Mouse (Mus musculus) C2C12 (cell line): ENCODE measurements around the gene Trip6. TPM values are rescaled to one million over a fixed set of nuclear protein-coding genes. Genes with fewer than 3 reads are reported as not detected.
A peak's percentile ranks its signal among the peaks of the same experiment; 100 is the strongest.

Source experiments
- H3K27me3 ChIP-seq: one replicate; pipeline ENCODE4 v1.6.1; 2011; ENCODE audit not compliant: control insufficient read depth, insufficient read depth, insufficient read length
- H3K36me3 ChIP-seq: one replicate; pipeline ENCODE4 v1.6.1; 2011; ENCODE audit not compliant: control insufficient read depth, insufficient read depth
- H3K4me3 ChIP-seq: one replicate; pipeline ENCODE4 v1.5.1; 2011; ENCODE audit warnings: mild to moderate bottlenecking, control low read depth; ENCODE audit not compliant: poor library complexity, insufficient read depth, severe bottlenecking
- H3K79me2 ChIP-seq: one replicate; pipeline ENCODE4 v1.6.1; 2011; ENCODE audit not compliant: control insufficient read depth, insufficient read depth
- H3K79me3 ChIP-seq: one replicate; pipeline ENCODE4 v1.6.1; 2011; ENCODE audit warnings: low read depth, control low read depth
- H3ac ChIP-seq: one replicate; pipeline ENCODE3; 2011; ENCODE audit warnings: low read depth; ENCODE audit not compliant: control insufficient read depth, insufficient read length
- CEBPB ChIP-seq: IDR thresholded peaks from one replicate; pipeline ENCODE4 v1.6.1; 2011; ENCODE audit warnings: low read depth, mild to moderate bottlenecking, control low read depth, moderate library complexity
- CTCF ChIP-seq: IDR thresholded peaks from one replicate; pipeline ENCODE4 v1.5.1; 2011; ENCODE audit not compliant: control insufficient read depth, insufficient read depth, insufficient read length
- FOSL1 ChIP-seq: IDR thresholded peaks from one replicate; pipeline ENCODE4 v1.8.0; 2011; ENCODE audit warnings: mild to moderate bottlenecking, low read length; ENCODE audit not compliant: poor library complexity, insufficient read depth, severe bottlenecking
- MAX ChIP-seq: IDR thresholded peaks from one replicate; pipeline ENCODE4 v1.6.1; 2011; ENCODE audit warnings: mild to moderate bottlenecking, control low read depth
- MYOD1 ChIP-seq: IDR thresholded peaks from one replicate; pipeline ENCODE4 v1.6.1; 2011; ENCODE audit warnings: low read depth; ENCODE audit not compliant: control insufficient read depth, insufficient read length
- MYOG ChIP-seq: IDR thresholded peaks from one replicate; pipeline ENCODE4 v1.6.1; 2011; ENCODE audit not compliant: control insufficient read depth, insufficient read length; ENCODE audit errors: extremely low read depth
- USF1 ChIP-seq: IDR thresholded peaks from one replicate; pipeline ENCODE4 v1.6.1; 2011; ENCODE audit warnings: low read depth, mild to moderate bottlenecking, control low read depth, moderate library complexity
- polyA plus RNA-seq: library from polyadenylated mRNA; unstranded; fragments of >200 nt; fragmentation: generic; extraction: Trizol; gene quantifications from one replicate; pipeline ENCODE4 v1.2.1, GENCODE M21; 2012; ENCODE audit warnings: missing spikeins

Gene Trip6
- polyA plus RNA-seq, 1 experiment, result 80.0 TPM

GRCm38 (mm10) chr5:137351058-137351380 is 36.8 kb upstream of the Trip6 start:
- Histone ChIP-seq H3K4me3 (peak overlapping the region; percentile 72), H3ac (peak overlapping the region; percentile 43), H3K79me3 (peaks cover 21% of the 10 kb centered on the region), H3K79me2 (peaks cover 47% of the 10 kb centered on the region), H3K27me3 (no peaks in the 10 kb centered on the region), H3K36me3 (peaks cover 16% of the 10 kb centered on the region)
- TF ChIP-seq USF1, result no peak

GRCm38 (mm10) chr5:137350205-137351057 is 36.2 kb upstream of the Trip6 start:
- H3K79me3 ChIP-seq, result peaks cover 21% of the 10 kb centered on the region
- H3K79me2 ChIP-seq, result peaks cover 47% of the 10 kb centered on the region
- peaks cover 10% of the 10 kb centered on the region for H3K36me3 ChIP-seq
- no peak for TF ChIP-seq MAX
- TF ChIP-seq CTCF, result no peak
- no peak for TF ChIP-seq USF1
- TF ChIP-seq CEBPB, result no peak
- no peak for TF ChIP-seq MYOG
- no peak for TF ChIP-seq MYOD1
- TF ChIP-seq FOSL1, result no peak
- H3K27me3 ChIP-seq, result no peaks in the 10 kb centered on the region
- peak overlapping the region; percentile 72 for H3K4me3 ChIP-seq
- H3ac ChIP-seq, result peak overlapping the region; percentile 83

- TF ChIP-seq CEBPB (no peak), MYOD1 (no peak), USF1 (no peak), FOSL1 (no peak), MYOG (no peak), CTCF (no peak), MAX (no peak)
Measured at GRCm38 (mm10) chr5:137349384-137350204, 35.4 kb upstream of the Trip6 start, which contains the start of gene Ephb4. Ephb4 (plus strand) TSS chr5:137350109.

GRCm38 (mm10) chr5:137348482-137349383 is 34.5 kb upstream of the Trip6 start:
- no peak overlapping the region for H3ac ChIP-seq
- H3K27me3 ChIP-seq, result no peaks in the 10 kb centered on the region
- H3K79me2 ChIP-seq, result peaks cover 36% of the 10 kb centered on the region
- H3K4me3 ChIP-seq, result peak overlapping the region; percentile 6
- no peaks in the 10 kb centered on the region for H3K36me3 ChIP-seq
- TF ChIP-seq USF1 (no peak), MYOD1 (no peak), CEBPB (no peak), CTCF (no peak), MAX (no peak), MYOG (no peak), FOSL1 (no peak)
- H3K79me3 ChIP-seq, result peaks cover 19% of the 10 kb centered on the region

More at GRCm38 (mm10) chr5:137349384-137350204, 35.4 kb upstream of the Trip6 start, which contains the start of gene Ephb4:
- Histone ChIP-seq H3K79me2 (peaks cover 45% of the 10 kb centered on the region), H3ac (peak within 1 kb of the TSS; percentile 83), H3K79me3 (peaks cover 21% of the 10 kb centered on the region), H3K27me3 (no peaks in the 10 kb centered on the region), H3K36me3 (peaks cover 2% of the 10 kb centered on the region), H3K4me3 (peak within 1 kb of the TSS; percentile 72)

- Histone ChIP-seq H3ac (no peak overlapping the region), H3K36me3 (no peaks in the 10 kb centered on the region), H3K4me3 (no peak overlapping the region), H3K79me2 (peaks cover 27% of the 10 kb centered on the region), H3K79me3 (peaks cover 15% of the 10 kb centered on the region), H3K27me3 (no peaks in the 10 kb centered on the region)
- TF ChIP-seq MYOD1 (no peak), CEBPB (no peak), USF1 (no peak), MYOG (no peak), FOSL1 (no peak), CTCF (no peak), MAX (no peak)
Measured at GRCm38 (mm10) chr5:137347856-137348255, 33.7 kb upstream of the Trip6 start.
